Mouse (Mus musculus): Measurements from ENCODE around the gene Src. TPM values are rescaled to one million over a fixed set of nuclear protein-coding genes. Genes with fewer than 3 reads are reported as not detected.
A peak's percentile ranks its signal among the peaks of the same experiment; 100 is the strongest.

Src gene
- polyA plus RNA-seq, 1 experiment from 2014 or later: 16.4 TPM

- H3K4me3 ChIP-seq (ENCODE audit: low read depth, low read length): no peak overlapping the region
- TF ChIP-seq CTCF (IDR thresholded peaks at IDR 0.05): no peak
- no peak for TF ChIP-seq EP300 (IDR thresholded peaks at IDR 0.05)
- H3K27ac ChIP-seq (ENCODE audit: low read length): no peak overlapping the region
- H3K36me3 ChIP-seq (ENCODE audit: insufficient read depth, low read length): 0 out of 2 replicates have a peak, but pooled peaks cover 3% of the 10 kb centered on the region
- no peaks in the 10 kb centered on the region for H3K9me3 ChIP-seq (ENCODE audit: low read length)
- H3K9ac ChIP-seq (replicated peaks; ENCODE audit: low read depth): no peak overlapping the region
- ATAC-seq: no peak
- H3K4me2 ChIP-seq (replicated peaks; ENCODE audit: low read depth, low read length): no peak overlapping the region
- no peaks in the 10 kb centered on the region for H3K27me3 ChIP-seq (replicated peaks; ENCODE audit: insufficient read depth, low read length)
- DNase-seq (ENCODE audit: low spot score): no peak
- 75% methylated on average over 13 of the region's 13 CpGs for WGBS
- peaks cover 5% of the 10 kb centered on the region; the same call in 1 of the 2 replicates for H3K4me1 ChIP-seq (ENCODE audit: insufficient read depth, low read depth, low read length)
Observed at GRCm38 (mm10) chr2:157428351-157429139, 10.3 kb downstream of the Src start.

DNA sequence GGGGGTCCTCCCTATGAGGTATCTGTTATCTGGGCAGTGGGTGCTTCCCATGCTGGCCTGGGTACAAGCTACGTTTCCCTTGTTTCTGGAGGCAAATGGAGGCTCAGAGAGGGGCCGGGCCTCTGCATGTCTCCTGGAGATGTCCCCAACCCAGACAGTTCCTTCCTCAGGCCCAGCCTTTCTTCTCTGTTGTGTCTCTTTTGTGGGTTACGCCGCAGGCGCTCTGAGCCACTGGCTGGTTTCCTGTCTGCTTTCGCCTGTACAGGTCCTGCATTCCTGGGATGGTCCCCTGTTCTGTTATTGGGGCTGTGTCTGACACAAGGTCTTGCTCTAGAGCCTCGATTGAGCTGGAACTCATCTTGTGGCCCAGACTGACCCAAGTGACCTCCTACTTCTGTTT is 11.5 kb downstream of the Src start:
- no peak overlapping the region for H3K27ac ChIP-seq (ENCODE audit: low read length)
- peaks cover 12% of the 10 kb centered on the region; the same call in 1 of the 2 replicates for H3K4me1 ChIP-seq (ENCODE audit: insufficient read depth, low read depth, low read length)
- no peak for TF ChIP-seq CTCF (IDR thresholded peaks at IDR 0.05)
- no peak for TF ChIP-seq EP300 (IDR thresholded peaks at IDR 0.05)

DNA sequence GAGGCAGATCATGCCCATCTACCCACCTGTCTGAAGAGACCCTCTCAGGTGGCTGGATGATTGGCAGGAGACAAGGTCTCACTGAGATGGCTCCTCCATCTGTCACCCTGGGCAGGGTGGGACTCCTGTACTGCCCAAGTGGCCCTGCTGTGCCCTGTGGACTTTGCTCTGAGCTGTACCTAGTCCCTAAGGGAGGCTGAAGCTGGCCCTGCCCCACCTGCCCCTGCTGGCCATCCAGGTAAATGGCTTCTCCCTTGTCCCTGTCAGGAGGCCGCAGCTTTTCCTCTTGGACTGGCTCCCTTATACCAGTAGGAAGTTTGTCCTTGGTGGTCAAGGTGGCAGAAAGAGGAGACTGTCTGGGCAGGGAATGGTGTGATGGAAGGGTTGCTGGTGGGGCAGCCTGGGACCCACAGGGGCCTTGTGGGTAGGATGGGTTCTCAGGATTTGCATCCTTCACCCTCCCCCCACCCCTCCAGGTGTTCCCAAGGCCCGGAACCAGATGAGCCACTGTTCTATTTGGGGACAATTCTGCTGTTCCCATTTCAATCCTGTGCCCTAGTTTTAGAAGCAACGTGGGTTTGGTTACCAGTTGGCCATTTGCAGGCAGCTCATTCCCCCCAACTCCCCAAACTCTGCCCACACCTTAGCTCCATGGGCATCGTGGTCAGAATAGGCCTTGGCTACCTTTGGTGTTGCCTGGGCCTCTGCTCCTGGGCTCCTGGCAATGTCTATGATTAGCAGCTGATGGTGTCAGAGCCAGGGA is 12.6 kb downstream of the Src start:
- Histone ChIP-seq H3K27ac (ENCODE audit: low read length) (no peak overlapping the region), H3K4me3 (ENCODE audit: low read depth, low read length) (no peak overlapping the region), H3K9ac (replicated peaks; ENCODE audit: low read depth) (no peak overlapping the region), H3K4me1 (ENCODE audit: insufficient read depth, low read depth, low read length) (peaks cover 18% of the 10 kb centered on the region; the same call in 1 of the 2 replicates), H3K4me2 (replicated peaks; ENCODE audit: low read depth, low read length) (no peak overlapping the region), H3K9me3 (ENCODE audit: low read length) (no peaks in the 10 kb centered on the region), H3K27me3 (replicated peaks; ENCODE audit: insufficient read depth, low read length) (no peaks in the 10 kb centered on the region), H3K36me3 (ENCODE audit: insufficient read depth, low read length) (0 out of 2 replicates have a peak, but pooled peaks cover 3% of the 10 kb centered on the region)
- no peak for TF ChIP-seq EP300 (IDR thresholded peaks at IDR 0.05)
- peak; percentile 44 for TF ChIP-seq CTCF (IDR thresholded peaks at IDR 0.05)
- 58% methylated on average over 4 of the region's 4 CpGs for WGBS
- no peak for ATAC-seq
- no peak for DNase-seq (ENCODE audit: low spot score)

More for the DNA sequence above, 11.5 kb downstream of the Src start:
- WGBS: 76% methylated on average over 7 of the region's 7 CpGs
- H3K27me3 ChIP-seq (replicated peaks; ENCODE audit: insufficient read depth, low read length): no peaks in the 10 kb centered on the region
- DNase-seq (ENCODE audit: low spot score) (no peak), ATAC-seq (no peak)
- no peak overlapping the region for H3K4me3 ChIP-seq (ENCODE audit: low read depth, low read length)
- H3K9ac ChIP-seq (replicated peaks; ENCODE audit: low read depth): no peak overlapping the region
- no peak overlapping the region for H3K4me2 ChIP-seq (replicated peaks; ENCODE audit: low read depth, low read length)
- H3K36me3 ChIP-seq (ENCODE audit: insufficient read depth, low read length): 0 out of 2 replicates have a peak, but pooled peaks cover 3% of the 10 kb centered on the region
- no peaks in the 10 kb centered on the region for H3K9me3 ChIP-seq (ENCODE audit: low read length)

- no peak for TF ChIP-seq EP300 (IDR thresholded peaks at IDR 0.05)
- no peak for TF ChIP-seq CTCF (IDR thresholded peaks at IDR 0.05)
- no peak overlapping the region for H3K4me3 ChIP-seq (ENCODE audit: low read depth, low read length)
- H3K27ac ChIP-seq (ENCODE audit: low read length): peak overlapping the region; percentile 26; the same call in 1 of the 2 replicates
- H3K4me2 ChIP-seq (replicated peaks; ENCODE audit: low read depth, low read length): no peak overlapping the region
- 51% methylated on average over 5 of the region's 5 CpGs for WGBS
- no peaks in the 10 kb centered on the region for H3K9me3 ChIP-seq (ENCODE audit: low read length)
- DNase-seq (ENCODE audit: low spot score) (no peak), ATAC-seq (no peak)
- 0 out of 2 replicates have a peak, but pooled peaks cover 3% of the 10 kb centered on the region for H3K36me3 ChIP-seq (ENCODE audit: insufficient read depth, low read length)
- no peaks in the 10 kb centered on the region for H3K27me3 ChIP-seq (replicated peaks; ENCODE audit: insufficient read depth, low read length)
- peaks cover 18% of the 10 kb centered on the region; the same call in 1 of the 2 replicates for H3K4me1 ChIP-seq (ENCODE audit: insufficient read depth, low read depth, low read length)
- no peak overlapping the region for H3K9ac ChIP-seq (replicated peaks; ENCODE audit: low read depth)
Observed at GRCm38 (mm10) chr2:157431912-157432311, 13.7 kb downstream of the Src start.

DNA sequence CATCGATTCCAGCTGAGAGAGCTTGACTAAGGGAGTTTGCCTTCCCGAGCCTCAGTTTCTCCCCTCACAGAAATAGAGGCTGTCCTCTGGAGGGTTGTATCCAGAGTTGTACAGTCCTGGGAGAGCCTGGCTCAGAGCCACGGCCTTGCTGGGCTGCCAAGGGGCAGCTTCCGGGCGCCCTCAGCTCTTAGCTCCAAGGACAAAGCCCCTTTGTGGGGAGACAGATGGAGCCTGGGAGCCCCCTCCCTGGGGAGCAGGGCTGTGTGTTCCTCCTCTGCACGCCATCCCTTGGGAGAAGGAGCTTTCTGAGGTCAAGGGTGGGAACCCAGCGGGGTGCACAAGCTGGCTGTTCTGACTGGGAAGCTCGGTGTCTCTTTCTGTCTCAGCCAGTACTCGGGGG is 14.2 kb downstream of the Src start:
- WGBS: 46% methylated on average over 9 of the region's 9 CpGs
- H3K4me2 ChIP-seq (replicated peaks; ENCODE audit: low read depth, low read length): no peak overlapping the region
- H3K9me3 ChIP-seq (ENCODE audit: low read length): no peaks in the 10 kb centered on the region
- TF ChIP-seq CTCF (IDR thresholded peaks at IDR 0.05) (no peak), EP300 (IDR thresholded peaks at IDR 0.05) (no peak)
- 0 out of 2 replicates have a peak, but pooled peaks cover 3% of the 10 kb centered on the region for H3K36me3 ChIP-seq (ENCODE audit: insufficient read depth, low read length)
- no peak overlapping the region for H3K9ac ChIP-seq (replicated peaks; ENCODE audit: low read depth)
- no peak for DNase-seq (ENCODE audit: low spot score)
- no peak overlapping the region for H3K4me3 ChIP-seq (ENCODE audit: low read depth, low read length)
- ATAC-seq: no peak
- H3K27me3 ChIP-seq (replicated peaks; ENCODE audit: insufficient read depth, low read length): no peaks in the 10 kb centered on the region
- peaks cover 18% of the 10 kb centered on the region; the same call in 1 of the 2 replicates for H3K4me1 ChIP-seq (ENCODE audit: insufficient read depth, low read depth, low read length)
- peak overlapping the region; percentile 78; the same call in 1 of the 2 replicates for H3K27ac ChIP-seq (ENCODE audit: low read length)

GRCm38 (mm10) chr2:157434041-157434440 is 15.8 kb downstream of the Src start:
- Histone ChIP-seq H3K27me3 (replicated peaks; ENCODE audit: insufficient read depth, low read length) (no peaks in the 10 kb centered on the region), H3K4me2 (replicated peaks; ENCODE audit: low read depth, low read length) (no peak overlapping the region), H3K27ac (ENCODE audit: low read length) (peak overlapping the region; percentile 78), H3K4me1 (ENCODE audit: insufficient read depth, low read depth, low read length) (peaks cover 14% of the 10 kb centered on the region; the same call in 1 of the 2 replicates), H3K9me3 (ENCODE audit: low read length) (no peaks in the 10 kb centered on the region), H3K9ac (replicated peaks; ENCODE audit: low read depth) (no peak overlapping the region), H3K36me3 (ENCODE audit: insufficient read depth, low read length) (no peaks in the 10 kb centered on the region), H3K4me3 (ENCODE audit: low read depth, low read length) (no peak overlapping the region)
- 27% methylated on average over 9 of the region's 9 CpGs for WGBS
- DNase-seq (ENCODE audit: low spot score) (peak; percentile 43), ATAC-seq (peak; percentile 60)
- TF ChIP-seq CTCF (IDR thresholded peaks at IDR 0.05): no peak
- TF ChIP-seq EP300 (IDR thresholded peaks at IDR 0.05): no peak
